Mouse (Mus musculus) brain, embryonic 14.5 days (tissue): ENCODE results near the gene Gm11214.

ENCODE experiments used
- CTCF ChIP-seq: fragments of 200-500 bp; IDR thresholded peaks from 2 replicates; pipeline ENCODE4 v1.5.1; 2012; ENCODE audit warnings: inconsistent platforms, mild to moderate bottlenecking, moderate library complexity, borderline replicate concordance; ENCODE audit not compliant: insufficient read depth, insufficient read length; ENCODE audit errors: extremely low read depth
- POLR2A ChIP-seq: fragments of 200-500 bp; IDR thresholded peaks from 2 replicates; pipeline ENCODE4 v1.6.1; 2012; ENCODE audit warnings: mild to moderate bottlenecking, inconsistent platforms, borderline replicate concordance; ENCODE audit not compliant: poor library complexity, insufficient read depth, insufficient read length, severe bottlenecking; ENCODE audit errors: extremely low read depth

DNA sequence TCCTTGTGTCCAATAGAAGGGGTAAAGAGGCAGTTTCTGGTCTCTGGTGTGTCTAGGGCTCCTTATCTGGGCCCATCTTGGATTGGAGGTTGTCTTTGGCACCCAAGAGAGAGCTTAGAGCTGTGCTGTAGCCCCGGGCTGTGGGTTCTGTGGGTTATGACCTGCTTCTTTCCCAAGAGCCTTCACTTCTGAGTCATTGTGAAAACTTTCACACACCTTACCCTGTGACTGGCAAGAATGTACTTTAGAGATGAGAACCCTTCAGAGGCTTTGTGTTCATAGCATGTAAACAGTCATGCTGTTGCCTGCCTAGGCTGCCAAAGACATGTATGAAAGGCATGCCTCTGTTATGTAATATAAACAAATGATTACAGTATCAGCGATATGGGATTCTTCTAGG, 23.3 kb downstream of the Gm11214 start:
- TF ChIP-seq CTCF = no peak
- TF ChIP-seq POLR2A = no peak
